Mouse (Mus musculus) gastrocnemius, postnatal 4 days (tissue): ENCODE measurements around the gene Krt73. TPM values are rescaled to one million over a fixed set of nuclear protein-coding genes. Genes with fewer than 3 reads are reported as not detected.

Source experiments
- DNase-seq, 2 experiments: peaks; one replicate each; pipeline ENCODE4 v3.0.0; 2021 to 2022; ENCODE audit warnings: low spot score in 2 of 2, mixed read lengths in 2 of 2
- long read RNA-seq, 2 experiments: library from polyadenylated mRNA; stranded (forward); transcript quantifications; one replicate each; pipeline ENCODE4 v2.0.0; 2021
- total RNA-seq, 2 experiments: library from RNA; stranded (reverse); gene quantifications; 2 replicates each; pipeline ENCODE4 v1.2.3; 2021

The Krt73 gene
- under 1 TPM in 1 of 2 experiments, not detected in 1; 0.21 TPM for total RNA-seq
- long read RNA-seq, experiment 1, transcript Krt73-201 (9 exons, 2,168 nt): major isoform, 25 of 29 reads
- long read RNA-seq, experiment 1, partial matches to known transcripts: 3 of 29 reads
- long read RNA-seq, experiment 1, other reads (novel, unspliced or antisense): 1 of 29 reads
- long read RNA-seq, experiment 2: 0 reads

DNA sequence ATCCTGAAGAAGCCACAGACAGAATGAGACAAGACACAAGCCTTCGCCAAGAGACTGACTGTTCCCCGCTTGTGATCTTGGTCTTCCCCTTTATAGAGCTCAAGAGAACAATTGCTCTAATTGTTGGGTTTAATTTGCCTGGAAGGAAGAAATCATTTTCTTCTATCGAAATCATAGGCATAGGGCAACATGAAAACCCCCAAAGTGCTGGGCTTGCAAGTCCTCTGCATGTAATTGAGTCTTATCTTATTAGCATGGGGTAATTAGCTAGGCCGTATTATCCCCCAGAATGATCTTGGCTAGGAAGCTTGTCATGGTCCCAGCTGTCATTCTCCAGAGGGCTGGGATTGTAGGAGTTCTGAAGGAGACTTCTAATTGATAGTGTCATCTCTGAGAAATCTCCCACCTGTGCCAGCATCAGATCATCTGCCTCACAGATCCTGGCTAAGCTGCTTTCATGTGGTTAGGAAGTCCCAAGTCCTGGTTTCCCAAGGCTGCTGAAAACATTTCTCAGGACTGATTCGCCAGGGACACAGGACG lies at the start of gene Krt73:
TSS of gene Krt73 (minus strand) at position 51 of the 540 bp plus-strand sequence.
- DNase-seq: no peak

DNA sequence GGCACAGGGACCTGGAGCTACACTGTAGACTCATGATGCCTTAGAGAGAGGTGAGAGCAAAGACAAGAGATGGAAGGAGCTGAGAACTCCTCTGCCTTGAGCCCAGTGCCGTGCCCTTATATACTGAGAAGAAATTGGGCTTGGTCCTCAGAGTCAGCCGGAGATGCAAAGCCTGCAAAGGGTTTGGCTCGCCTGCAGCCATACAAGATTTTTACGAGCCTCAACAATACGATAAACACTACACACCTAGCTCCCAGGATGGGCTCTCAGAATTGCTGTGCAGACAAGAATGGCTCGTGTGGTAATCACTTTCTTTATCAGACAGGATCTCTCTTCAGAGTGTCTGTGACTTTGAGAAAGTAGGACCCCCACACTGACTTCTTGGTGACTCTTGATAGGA lies 48.5 kb upstream of the Krt73 start, which contains the start of gene Krt1:
TSS of gene Krt1 (minus strand) at position 101 of the 400 bp plus-strand sequence.
- DNase-seq: no peak

DNA sequence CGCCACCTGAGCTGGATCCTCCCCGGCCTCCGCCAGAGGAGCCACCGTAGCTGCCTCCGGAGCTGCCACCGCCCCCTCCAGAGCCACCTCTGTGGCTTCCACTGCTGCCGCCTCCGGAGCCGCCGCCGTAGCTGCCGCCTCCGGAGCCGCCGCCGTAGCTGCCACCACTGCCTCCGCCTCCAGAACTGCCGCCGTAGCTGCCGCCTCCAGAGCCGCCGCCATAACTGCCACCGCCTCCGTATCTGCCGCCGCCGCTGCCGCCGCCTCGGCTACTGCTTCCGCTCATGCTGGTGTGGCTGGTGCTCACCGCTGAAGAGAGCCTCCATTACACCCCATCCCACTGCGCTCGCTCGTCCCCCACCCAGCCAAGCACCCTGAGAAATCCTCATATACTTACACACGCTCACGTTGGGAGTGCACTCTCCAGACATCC lies 43.8 kb upstream of the Krt73 start:
- no peak for DNase-seq

DNA sequence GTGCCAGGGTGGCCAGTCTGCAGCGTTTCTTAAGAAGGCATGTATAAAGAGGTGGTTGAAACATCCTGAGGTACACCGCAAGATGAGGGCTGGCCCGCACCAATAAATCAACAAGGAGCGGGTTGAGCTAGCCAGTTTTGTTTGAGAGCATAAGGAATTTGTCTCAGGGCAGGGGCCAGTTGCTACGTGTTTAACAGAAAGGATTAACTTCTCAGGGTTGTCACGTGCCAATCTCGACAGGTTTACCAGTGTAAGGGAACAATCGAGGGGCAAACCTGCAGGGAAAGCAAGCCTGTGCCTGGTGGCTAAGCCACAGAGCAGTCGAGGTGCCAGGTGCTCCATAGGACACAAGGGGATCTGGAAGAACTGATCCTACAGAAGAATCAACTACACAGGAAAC lies 41.0 kb upstream of the Krt73 start:
- DNase-seq: no peak

DNA sequence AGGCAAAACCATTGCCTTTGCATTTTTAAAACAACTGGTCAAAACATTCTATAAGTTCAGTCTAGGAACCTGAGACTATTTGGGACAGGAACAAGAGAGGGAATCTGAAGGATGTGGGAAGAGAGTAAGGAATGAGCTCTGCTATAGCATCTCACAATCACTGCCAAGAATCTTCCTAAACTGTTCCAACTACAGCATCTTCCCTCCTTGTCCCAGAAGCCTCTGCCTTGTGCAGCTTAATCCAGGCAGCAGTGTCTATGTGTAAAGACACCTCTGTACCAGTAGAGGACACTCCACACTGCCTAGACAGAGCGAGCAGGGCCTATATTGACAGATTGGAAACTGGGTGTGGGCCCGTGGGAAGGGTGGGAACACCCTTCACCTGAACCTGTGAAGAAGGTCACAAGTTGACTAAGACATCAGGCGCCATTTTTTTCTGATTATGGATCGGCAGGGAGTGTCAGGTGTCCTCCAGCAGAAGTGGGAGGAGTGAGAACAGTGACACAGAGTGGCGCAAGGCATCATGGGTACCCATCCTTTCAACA lies 32.7 kb upstream of the Krt73 start:
- DNase-seq: no peak

DNA sequence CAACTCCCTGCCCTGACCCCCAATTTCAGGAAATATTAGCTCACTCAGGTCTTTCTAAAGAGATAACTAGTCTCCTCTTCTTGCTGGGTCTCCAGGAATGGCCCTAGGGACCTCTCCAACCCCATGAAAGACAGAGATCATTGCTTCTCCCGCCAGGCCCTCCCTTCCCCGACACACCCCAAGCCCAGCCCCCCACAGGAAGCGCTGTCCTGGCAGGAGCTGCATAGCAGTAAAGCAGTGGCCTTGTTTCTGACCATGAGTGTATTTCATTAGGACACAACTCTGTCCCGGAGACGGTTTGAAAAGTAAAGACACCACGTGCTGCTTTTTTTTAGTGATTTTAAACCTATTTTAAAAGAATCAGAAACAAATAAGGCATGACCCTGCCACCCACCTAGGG lies 31.0 kb upstream of the Krt73 start:
- no peak for DNase-seq

DNA sequence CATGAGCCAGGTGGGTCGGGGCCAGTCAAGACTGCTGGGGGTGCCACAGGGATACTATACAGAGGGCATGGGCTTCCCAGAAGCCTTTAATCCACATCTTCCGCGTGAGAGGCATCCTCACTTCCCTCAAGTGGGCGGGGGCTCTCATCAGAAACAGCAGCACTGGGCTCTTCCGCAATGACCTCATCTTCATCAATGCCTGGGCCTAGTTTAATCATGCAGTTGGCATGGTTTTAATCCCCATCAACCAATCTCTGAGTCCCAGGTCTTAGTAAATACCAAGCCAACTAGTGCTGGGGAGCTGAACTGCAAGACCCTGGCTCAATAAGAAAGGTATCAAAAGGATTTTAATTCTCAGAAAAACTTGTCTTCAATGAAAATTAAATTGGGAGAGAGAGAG lies 27.3 kb upstream of the Krt73 start:
- DNase-seq: no peak

DNA sequence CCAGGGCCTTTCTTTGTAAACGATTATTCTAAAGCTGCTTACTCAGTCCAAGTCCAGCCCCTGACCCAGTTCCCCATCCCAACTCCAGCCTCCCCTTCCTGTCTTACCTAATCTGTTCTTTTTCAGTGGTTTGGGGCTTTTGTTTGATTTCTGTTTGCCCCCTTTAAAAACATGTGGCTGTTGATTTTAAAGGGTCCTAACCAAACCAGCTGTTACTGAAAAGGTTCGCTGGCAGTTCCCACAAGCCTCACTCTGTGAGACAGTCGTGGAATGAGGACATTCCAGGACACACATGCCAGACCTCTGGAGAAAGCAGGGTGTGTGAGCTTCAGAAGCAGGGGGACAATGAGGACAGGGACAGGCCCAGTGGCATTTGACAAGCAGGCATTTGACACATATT lies 19.6 kb upstream of the Krt73 start:
- DNase-seq: no peak

DNA sequence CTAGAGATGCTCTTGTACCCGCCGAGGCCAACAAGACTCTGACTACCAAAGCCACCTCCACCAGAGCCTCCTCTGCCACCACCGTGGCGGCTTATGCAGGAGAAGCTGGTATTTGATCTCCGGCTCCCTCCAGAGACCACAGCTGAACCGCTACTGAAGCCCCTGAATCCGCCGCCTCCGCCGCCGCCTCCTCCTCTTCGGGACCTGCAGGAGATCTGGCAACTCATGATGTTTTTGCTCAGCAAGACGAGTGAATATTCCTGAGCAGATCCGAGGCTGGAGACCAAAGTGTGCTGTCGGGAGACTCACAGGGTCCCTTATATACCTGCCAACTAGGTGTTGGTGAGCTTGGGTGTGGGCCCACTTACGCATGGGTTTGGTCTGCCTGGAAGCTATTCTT lies 15.7 kb upstream of the Krt73 start, which contains the start of gene Krt2:
TSS of gene Krt2 (minus strand) at position 295 of the 400 bp plus-strand sequence.
- no peak for DNase-seq

DNA sequence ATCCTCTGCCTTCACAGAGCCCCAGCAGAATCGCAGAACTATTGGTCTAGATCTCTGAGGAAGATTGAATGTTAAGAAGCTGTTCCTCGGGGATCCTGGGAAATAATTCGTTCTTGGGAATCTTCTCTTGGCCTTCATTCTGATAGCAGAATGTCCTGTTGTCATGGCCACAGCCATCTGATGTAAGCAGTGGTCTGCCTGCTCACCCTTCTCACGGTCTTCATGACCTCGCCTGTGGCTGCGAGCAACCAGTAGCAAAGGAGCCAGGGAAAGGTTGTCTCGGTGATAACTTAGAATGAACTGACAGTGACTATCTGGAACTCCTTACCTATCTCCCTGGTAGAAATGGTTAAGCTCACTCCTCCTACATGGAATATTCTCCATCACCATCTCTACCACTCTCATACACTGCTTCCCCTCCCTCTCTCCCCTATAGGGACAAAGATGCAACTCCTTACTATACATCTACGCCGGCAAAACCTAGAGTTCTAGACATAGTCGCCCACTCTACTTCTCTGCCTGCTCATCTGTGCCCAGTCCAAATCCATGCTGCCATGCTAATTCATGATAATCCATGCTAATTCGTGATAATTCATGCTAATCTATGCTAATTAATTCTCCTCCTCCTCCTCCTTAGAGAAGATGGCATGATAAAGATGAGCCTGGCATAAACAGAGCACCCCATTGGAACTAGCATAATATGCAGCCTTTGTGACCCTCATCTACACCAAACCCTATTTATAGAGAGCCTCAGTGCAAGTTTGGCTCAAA lies 1.1 kb upstream of the Krt73 start:
- DNase-seq: no peak

DNA sequence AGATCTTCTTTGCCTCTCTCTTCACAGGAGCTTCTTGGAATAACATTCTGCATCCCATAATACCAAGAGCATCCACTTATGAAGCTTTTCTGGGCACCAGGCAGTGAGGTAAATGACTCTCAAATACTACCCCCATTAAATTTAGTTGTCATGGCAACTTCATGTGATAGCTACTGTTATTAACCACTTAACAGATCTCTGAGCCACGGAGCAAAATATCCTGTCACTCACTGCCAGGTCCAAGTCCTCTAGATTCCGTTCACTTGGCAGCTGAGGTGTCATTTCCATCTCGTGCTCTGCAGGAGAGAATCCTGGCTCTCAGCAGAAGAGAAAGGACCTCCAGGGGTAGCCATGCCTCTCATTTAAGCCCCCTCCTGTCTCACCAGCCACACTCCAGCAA lies 11.3 kb downstream of the Krt73 start:
- DNase-seq: no peak

DNA sequence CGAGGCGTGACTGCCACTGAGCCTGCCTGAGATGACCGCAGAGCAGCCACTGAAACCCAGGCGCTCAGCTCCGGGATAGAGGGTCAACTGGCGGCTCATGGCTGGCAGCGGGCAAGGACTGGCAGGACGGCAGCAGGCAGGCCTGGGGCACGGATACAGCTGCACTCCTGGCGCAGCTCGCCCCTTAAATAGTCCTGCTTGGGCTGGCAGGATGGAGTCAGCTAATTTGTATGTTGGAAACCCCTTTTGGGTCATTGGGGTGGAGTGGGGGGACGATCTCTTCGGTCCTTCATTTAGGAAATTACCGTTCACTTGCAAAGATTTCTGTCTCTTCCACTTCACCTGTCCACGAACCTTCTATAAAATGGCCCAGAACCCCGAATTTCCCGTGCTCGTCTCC lies 15.8 kb downstream of the Krt73 start, which contains the start of gene Krt72:
TSS of gene Krt72 (minus strand) at position 101 of the 400 bp plus-strand sequence.
- DNase-seq: no peak

DNA sequence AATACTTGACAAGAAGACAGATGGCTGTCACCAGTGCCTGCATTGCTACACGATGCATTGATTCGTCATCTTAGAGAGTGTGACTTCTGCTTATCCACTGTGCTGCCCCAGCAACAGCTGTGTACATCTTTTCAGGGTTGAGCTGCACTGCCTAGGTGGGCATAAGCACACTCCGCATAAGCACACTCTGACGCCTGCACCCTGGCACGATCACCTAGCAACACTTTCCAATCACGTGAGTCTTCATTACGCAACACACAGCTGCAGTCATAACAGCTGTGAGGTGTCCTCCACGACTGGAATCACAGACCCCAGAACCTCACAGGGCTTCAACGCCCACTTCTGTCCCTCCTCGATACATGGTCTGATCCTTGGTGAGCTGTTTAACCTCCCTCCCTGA lies 28.7 kb downstream of the Krt73 start:
- DNase-seq: no peak

DNA sequence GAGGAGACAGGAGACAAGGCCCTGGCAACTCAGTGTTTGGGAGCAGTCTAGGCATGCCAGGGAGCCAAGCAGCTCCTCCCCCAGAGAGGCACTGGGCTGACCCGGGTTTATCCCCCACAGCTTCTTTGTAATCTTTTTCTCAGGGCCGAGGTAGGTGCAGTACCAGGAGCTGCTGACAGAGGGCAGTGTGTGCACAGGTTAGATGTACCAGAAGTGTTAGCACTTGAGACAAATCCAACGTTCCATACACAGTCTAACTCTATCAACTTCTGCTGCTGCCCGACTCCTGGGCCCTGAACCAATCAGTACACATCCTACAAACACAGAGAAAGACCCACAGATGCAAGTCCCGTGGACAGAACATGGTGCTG lies 29.4 kb downstream of the Krt73 start:
- peak; percentile 71 to 78 for DNase-seq

DNA sequence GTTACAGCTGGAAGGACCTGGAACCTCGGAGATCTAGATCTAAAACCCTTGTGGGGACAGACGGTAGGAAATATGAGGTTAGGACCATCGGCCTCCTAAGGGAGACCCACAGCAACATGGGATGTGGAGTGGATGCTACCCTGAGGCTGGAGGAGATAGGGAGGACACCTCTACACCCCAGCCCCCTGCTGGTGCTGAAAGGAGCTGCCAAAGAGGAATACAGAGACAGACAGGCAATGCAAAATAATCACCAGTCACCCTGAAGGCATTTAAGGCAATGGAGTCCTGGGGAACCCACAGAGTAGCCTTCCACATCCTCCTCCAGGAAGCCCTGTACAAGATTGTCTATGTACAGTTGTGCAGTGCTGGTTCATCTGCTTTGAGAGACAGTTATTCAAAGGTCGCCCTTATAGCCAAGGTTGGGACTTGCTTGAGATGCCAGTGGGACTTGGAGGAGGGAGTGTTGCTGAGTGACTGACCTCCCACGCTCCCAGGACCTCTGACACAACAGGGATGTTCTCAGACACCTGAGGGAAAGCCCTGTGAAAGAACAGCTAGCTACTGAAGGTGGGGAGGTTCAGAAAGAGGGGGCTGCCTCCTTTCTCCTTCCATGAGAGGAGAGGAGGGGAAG lies 30.0 kb downstream of the Krt73 start:
- DNase-seq: peak in 1 of 2 experiments; percentile 33

DNA sequence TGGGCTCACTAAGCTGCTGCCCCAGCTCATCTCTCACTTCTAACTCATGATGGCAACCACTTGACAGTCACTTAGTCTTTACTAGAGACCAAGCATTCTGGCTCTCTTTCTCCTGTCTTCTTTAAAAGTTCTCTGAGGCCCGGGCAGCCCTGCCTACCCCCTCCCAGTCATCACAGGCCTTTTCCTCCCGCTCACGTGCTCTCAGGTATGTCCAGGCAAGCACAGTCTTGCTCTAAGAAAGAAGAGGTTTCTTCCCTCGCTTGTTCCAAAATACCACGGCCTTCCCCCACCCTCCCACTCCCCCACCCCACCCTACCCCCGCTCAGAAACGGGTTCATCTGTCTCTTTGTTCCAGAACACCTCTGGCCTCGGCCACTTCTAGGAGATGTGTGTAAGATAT lies 31.9 kb downstream of the Krt73 start:
- DNase-seq: no peak

Other genes starting within 250 kb of the Krt73 start
- not detected for gene Krt90, start 239.4 kb downstream of the Krt73 start, total RNA-seq
- gene Krt75, start 228.4 kb downstream of the Krt73 start, total RNA-seq: under 1 TPM in 1 of 2 experiments, not detected in 1; 0.08 TPM
- not detected for gene Gm5414, start 174.2 kb downstream of the Krt73 start, total RNA-seq
- not detected for gene Gm5478, start 155.0 kb downstream of the Krt73 start, total RNA-seq
- gene Krt6b, start 122.1 kb downstream of the Krt73 start, total RNA-seq: under 1 TPM in 1 of 2 experiments, not detected in 1; 0.13 TPM
- gene Krt6a, start 108.0 kb downstream of the Krt73 start, total RNA-seq: under 1 TPM in 1 of 2 experiments, not detected in 1; 0.23 TPM
- 1 to 10 TPM in 1 of 2 experiments, under 1 TPM in 1; 0.39 to 1.9 TPM for gene Krt5, start 89.4 kb downstream of the Krt73 start, total RNA-seq
- under 1 TPM in 1 of 2 experiments, not detected in 1; 0.39 TPM for gene Krt71, start 59.2 kb downstream of the Krt73 start, total RNA-seq
- not detected for gene Krt72, start 15.9 kb downstream of the Krt73 start, total RNA-seq
- not detected for gene Krt2, start 15.8 kb upstream of the Krt73 start, total RNA-seq
- 1 to 10 TPM in 1 of 2 experiments, under 1 TPM in 1; 0.81 to 3.1 TPM for gene Krt1, start 48.4 kb upstream of the Krt73 start, total RNA-seq
- gene Krt77, start 67.4 kb upstream of the Krt73 start, total RNA-seq: not detected
- not detected for gene Krt76, start 90.6 kb upstream of the Krt73 start, total RNA-seq
- under 1 TPM; 0.44 to 0.67 TPM for gene Krt4, start 122.4 kb upstream of the Krt73 start, total RNA-seq
- gene Krt79, start 138.0 kb upstream of the Krt73 start, total RNA-seq: under 1 TPM; 0.44 to 0.47 TPM
- gene Krt78, start 151.9 kb upstream of the Krt73 start, total RNA-seq: not detected
- 1 to 10 TPM; 4.0 to 4.7 TPM for gene Krt8, start 202.1 kb upstream of the Krt73 start, total RNA-seq
- 1 to 10 TPM; 2.3 to 5.8 TPM for gene Krt18, start 225.8 kb upstream of the Krt73 start, total RNA-seq